Mouse (Mus musculus): ENCODE results near the gene Uroc1. TPM values are rescaled to one million over a fixed set of nuclear protein-coding genes. Genes with fewer than 3 reads are reported as not detected.

The Uroc1 gene
- polyA plus RNA-seq, 1 experiment, result 0.09 TPM

DNA sequence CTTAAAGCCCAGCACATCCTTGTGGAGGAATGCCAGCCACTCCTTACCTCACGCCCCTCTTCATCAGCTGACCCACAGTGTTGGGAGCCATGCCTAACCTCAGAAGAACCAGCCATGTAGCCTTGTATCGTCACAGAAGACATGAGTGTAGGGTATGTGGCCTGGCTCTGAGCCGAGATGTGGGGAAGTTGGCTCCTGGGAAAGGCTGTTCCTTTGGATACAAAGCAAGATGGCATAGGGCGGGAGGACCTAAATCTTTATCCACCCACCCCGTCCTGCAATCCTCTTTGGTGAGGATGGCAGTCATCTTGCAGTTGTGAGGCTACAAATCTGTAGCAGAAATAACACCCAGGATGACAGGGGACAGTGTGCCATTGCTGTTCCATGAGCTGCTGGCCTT, 17.1 kb upstream of the Uroc1 start:
- no peak for DNase-seq
- Histone ChIP-seq H3K36me3 (ENCODE audit: control insufficient read depth, insufficient read depth, low read length) (no peaks in the 10 kb centered on the region), H3K27me3 (ENCODE audit: control insufficient read depth, insufficient read depth, low read length) (no peaks in the 10 kb centered on the region), H3K4me1 (replicated peaks; ENCODE audit: control insufficient read depth, insufficient read depth, low read length) (no peaks in the 10 kb centered on the region), H3K4me3 (ENCODE audit: control insufficient read depth, insufficient read depth, low read length) (no peak overlapping the region), H3K27ac (ENCODE audit: control insufficient read depth, insufficient read depth, low read length) (no peak overlapping the region)
- 83% methylated on average over 5 of the region's 5 CpGs for WGBS
- TF ChIP-seq POLR2A (IDR thresholded peaks at IDR 0.05; ENCODE audit: control insufficient read depth, extremely low read depth, insufficient read depth, low read length, poor library complexity), result no peak
- no peak for TF ChIP-seq CTCF (IDR thresholded peaks at IDR 0.05; ENCODE audit: borderline replicate concordance, control insufficient read depth, extremely low read depth, insufficient read depth, low read length, poor library complexity)

GRCm38 (mm10) chr6:90317510-90318258, 15.4 kb upstream of the Uroc1 start:
- no peak overlapping the region for H3K27ac ChIP-seq (ENCODE audit: control insufficient read depth, insufficient read depth, low read length)
- DNase-seq, result no peak
- no peaks in the 10 kb centered on the region for H3K36me3 ChIP-seq (ENCODE audit: control insufficient read depth, insufficient read depth, low read length)
- 77% methylated on average over 2 of the region's 2 CpGs for WGBS
- no peak overlapping the region for H3K4me3 ChIP-seq (ENCODE audit: control insufficient read depth, insufficient read depth, low read length)
- TF ChIP-seq POLR2A (IDR thresholded peaks at IDR 0.05; ENCODE audit: control insufficient read depth, extremely low read depth, insufficient read depth, low read length, poor library complexity) (no peak), CTCF (IDR thresholded peaks at IDR 0.05; ENCODE audit: borderline replicate concordance, control insufficient read depth, extremely low read depth, insufficient read depth, low read length, poor library complexity) (no peak)
- H3K4me1 ChIP-seq (replicated peaks; ENCODE audit: control insufficient read depth, insufficient read depth, low read length), result no peaks in the 10 kb centered on the region
- H3K27me3 ChIP-seq (ENCODE audit: control insufficient read depth, insufficient read depth, low read length), result no peaks in the 10 kb centered on the region

DNA sequence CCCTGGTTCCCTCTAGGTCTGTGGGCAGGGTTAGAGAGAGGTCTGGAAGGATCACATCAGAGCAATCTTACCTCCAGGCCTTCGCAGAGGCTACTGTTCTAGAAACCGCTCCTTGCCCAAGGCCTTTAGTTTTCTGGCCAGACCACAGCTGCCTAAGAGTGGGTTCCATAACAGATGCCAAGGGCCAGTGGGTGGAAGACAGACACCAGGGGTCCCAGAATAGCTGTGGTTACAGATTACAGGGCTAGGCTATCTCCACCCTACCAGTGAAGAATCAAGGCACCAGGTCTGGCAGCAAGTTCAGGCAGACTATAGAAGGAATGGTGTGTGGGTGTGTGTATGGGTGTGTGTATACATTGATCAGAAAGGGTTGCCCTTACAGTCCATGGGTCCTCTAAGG, 14.1 kb upstream of the Uroc1 start:
- Histone ChIP-seq H3K27ac (ENCODE audit: control insufficient read depth, insufficient read depth, low read length) (no peak overlapping the region), H3K36me3 (ENCODE audit: control insufficient read depth, insufficient read depth, low read length) (no peaks in the 10 kb centered on the region), H3K4me1 (replicated peaks; ENCODE audit: control insufficient read depth, insufficient read depth, low read length) (no peaks in the 10 kb centered on the region), H3K27me3 (ENCODE audit: control insufficient read depth, insufficient read depth, low read length) (no peaks in the 10 kb centered on the region), H3K4me3 (ENCODE audit: control insufficient read depth, insufficient read depth, low read length) (no peak overlapping the region)
- DNase-seq, result no peak
- TF ChIP-seq POLR2A (IDR thresholded peaks at IDR 0.05; ENCODE audit: control insufficient read depth, extremely low read depth, insufficient read depth, low read length, poor library complexity) (no peak), CTCF (IDR thresholded peaks at IDR 0.05; ENCODE audit: borderline replicate concordance, control insufficient read depth, extremely low read depth, insufficient read depth, low read length, poor library complexity) (no peak)
- 96% methylated on average over 2 of the region's 2 CpGs for WGBS

DNA sequence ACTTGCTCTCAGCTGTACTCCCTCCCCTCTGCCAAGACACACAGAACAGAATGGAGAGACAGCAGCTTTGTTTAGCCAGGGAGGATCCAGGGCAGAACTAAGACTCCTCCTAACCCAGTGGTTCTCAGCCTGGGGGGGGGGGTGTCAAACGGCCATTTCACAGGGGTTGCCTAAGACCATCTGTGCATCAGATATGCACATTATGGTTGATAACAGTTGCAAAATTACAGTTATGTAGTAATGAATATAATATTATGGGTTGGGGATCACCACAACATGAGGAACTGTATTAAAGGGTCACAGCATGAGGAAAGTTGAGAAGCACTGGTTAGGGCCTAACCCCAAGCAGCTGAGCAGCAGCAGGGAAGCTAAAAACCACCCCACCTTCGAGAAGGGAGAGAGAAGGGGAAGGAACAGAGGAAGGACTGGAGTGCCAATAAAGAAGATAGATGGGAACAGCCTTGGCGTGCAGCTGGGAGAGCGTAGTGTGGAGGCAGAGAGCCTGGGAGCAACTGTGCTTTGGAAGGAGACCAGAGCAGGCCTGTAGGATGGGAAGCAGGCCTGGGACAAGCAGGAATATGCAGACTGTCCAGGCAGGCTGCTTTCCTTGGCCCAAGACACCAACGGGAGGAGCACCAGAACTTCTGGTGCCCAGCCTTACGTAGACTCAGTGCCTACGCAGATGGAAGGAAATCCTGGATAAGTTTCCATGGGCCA, 13.5 kb upstream of the Uroc1 start:
- Histone ChIP-seq H3K4me3 (ENCODE audit: control insufficient read depth, insufficient read depth, low read length) (no peak overlapping the region), H3K27ac (ENCODE audit: control insufficient read depth, insufficient read depth, low read length) (no peak overlapping the region), H3K4me1 (replicated peaks; ENCODE audit: control insufficient read depth, insufficient read depth, low read length) (no peaks in the 10 kb centered on the region), H3K36me3 (ENCODE audit: control insufficient read depth, insufficient read depth, low read length) (no peaks in the 10 kb centered on the region), H3K27me3 (ENCODE audit: control insufficient read depth, insufficient read depth, low read length) (no peaks in the 10 kb centered on the region)
- 72% methylated on average over 7 of the region's 7 CpGs for WGBS
- TF ChIP-seq CTCF (IDR thresholded peaks at IDR 0.05; ENCODE audit: borderline replicate concordance, control insufficient read depth, extremely low read depth, insufficient read depth, low read length, poor library complexity) (no peak), POLR2A (IDR thresholded peaks at IDR 0.05; ENCODE audit: control insufficient read depth, extremely low read depth, insufficient read depth, low read length, poor library complexity) (no peak)
- DNase-seq, result no peak

DNA sequence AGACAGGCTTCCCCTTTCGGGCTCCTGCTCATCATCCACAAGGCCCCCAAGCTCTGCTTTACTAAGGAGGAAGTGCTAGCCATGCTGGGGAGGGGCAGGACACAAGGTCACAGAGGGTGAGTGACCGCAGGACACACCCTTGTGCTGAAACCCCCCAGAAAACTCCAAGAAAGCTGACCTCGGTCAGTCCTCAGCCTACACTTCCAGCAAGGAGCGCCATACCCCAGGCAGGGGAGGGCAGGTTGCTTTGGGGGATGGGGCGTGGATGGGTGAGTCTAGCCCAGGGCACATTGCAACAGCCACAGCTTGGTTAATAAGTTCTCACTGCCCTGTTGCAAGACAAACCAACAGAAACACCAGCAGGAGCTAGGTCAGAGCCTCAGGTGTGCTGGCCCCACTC, 12.7 kb upstream of the Uroc1 start:
- 81% methylated on average over 5 of the region's 5 CpGs for WGBS
- no peaks in the 10 kb centered on the region for H3K36me3 ChIP-seq (ENCODE audit: control insufficient read depth, insufficient read depth, low read length)
- H3K4me1 ChIP-seq (replicated peaks; ENCODE audit: control insufficient read depth, insufficient read depth, low read length), result no peaks in the 10 kb centered on the region
- H3K4me3 ChIP-seq (ENCODE audit: control insufficient read depth, insufficient read depth, low read length), result no peak overlapping the region
- no peaks in the 10 kb centered on the region for H3K27me3 ChIP-seq (ENCODE audit: control insufficient read depth, insufficient read depth, low read length)
- TF ChIP-seq CTCF (IDR thresholded peaks at IDR 0.05; ENCODE audit: borderline replicate concordance, control insufficient read depth, extremely low read depth, insufficient read depth, low read length, poor library complexity), result no peak
- no peak for TF ChIP-seq POLR2A (IDR thresholded peaks at IDR 0.05; ENCODE audit: control insufficient read depth, extremely low read depth, insufficient read depth, low read length, poor library complexity)
- DNase-seq, result no peak
- no peak overlapping the region for H3K27ac ChIP-seq (ENCODE audit: control insufficient read depth, insufficient read depth, low read length)

DNA sequence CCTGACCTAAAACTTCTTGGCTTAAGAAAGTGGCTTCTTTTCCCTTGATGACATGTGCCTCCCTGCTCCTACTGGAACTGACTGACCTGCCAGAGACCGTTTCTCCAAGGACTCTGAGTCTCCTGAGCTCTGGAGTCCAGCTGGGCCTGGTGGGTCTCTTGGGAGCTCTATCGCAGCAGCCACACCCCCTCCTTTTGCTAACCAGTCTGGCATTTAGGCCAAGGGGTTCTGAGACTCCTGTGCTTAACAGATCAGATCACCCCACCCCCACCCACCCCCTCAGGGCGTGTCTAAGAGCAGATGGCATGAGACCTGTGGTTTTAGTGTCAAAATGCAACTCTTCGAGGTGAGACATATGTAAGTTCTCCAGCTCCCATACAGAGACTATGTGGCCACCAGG, 11.3 kb upstream of the Uroc1 start:
- TF ChIP-seq POLR2A (IDR thresholded peaks at IDR 0.05; ENCODE audit: control insufficient read depth, extremely low read depth, insufficient read depth, low read length, poor library complexity), result no peak
- TF ChIP-seq CTCF (IDR thresholded peaks at IDR 0.05; ENCODE audit: borderline replicate concordance, control insufficient read depth, extremely low read depth, insufficient read depth, low read length, poor library complexity), result no peak
- H3K36me3 ChIP-seq (ENCODE audit: control insufficient read depth, insufficient read depth, low read length), result no peaks in the 10 kb centered on the region
- H3K27ac ChIP-seq (ENCODE audit: control insufficient read depth, insufficient read depth, low read length), result no peak overlapping the region
- no peaks in the 10 kb centered on the region for H3K4me1 ChIP-seq (replicated peaks; ENCODE audit: control insufficient read depth, insufficient read depth, low read length)
- DNase-seq, result no peak
- WGBS, result 44% methylated on average over 4 of the region's 4 CpGs
- no peaks in the 10 kb centered on the region for H3K27me3 ChIP-seq (ENCODE audit: control insufficient read depth, insufficient read depth, low read length)
- no peak overlapping the region for H3K4me3 ChIP-seq (ENCODE audit: control insufficient read depth, insufficient read depth, low read length)
